Mouse (Mus musculus): ENCODE results near the gene Zfp981. TPM values are rescaled to one million over a fixed set of nuclear protein-coding genes. Genes with fewer than 3 reads are reported as not detected.
"Not testable (repeated sequence)": the region's sequence is repeated elsewhere in the genome, so short reads cannot be mapped to it uniquely, and the experiment has no call there.

Gene Zfp981
- polyA plus RNA-seq, 1 experiment from 2014 or later, result 0.02 TPM

DNA sequence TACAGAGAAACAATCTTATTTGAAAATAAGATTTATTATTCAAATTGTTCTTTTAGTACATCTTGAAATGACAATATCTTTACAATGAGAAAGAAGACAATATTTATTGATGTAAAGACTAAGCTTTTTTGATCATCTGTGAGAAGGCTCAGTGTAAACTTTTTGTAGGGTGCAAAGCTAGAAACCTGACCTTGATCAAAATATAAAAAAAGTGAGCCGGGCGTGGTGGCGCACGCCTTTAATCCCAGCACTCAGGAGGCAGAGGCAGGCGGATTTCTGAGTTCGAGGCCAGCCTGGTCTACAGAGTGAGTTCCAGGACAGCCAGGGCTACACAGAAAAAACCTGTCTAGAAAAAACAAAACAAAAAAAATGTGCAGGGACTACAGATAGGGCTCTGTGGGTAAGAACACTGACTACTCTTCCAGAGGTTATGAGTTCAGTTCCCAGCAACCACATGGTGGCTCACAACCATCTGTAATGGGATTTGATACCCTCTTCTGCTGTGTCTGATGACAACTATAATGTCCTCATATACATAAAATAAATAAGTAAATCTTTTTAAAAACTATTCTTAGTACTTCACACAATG is 8.4 kb upstream of the Zfp981 start:
- peak; percentile 12; the same call in 1 of the 2 replicates for ATAC-seq (ENCODE audit: low read depth)

GRCm38 (mm10) chr4:146494980-146495379 is 6.8 kb upstream of the Zfp981 start:
- 45% methylated on average over 4 of the region's 4 CpGs for WGBS (ENCODE audit: insufficient replicate concordance)
- ATAC-seq (ENCODE audit: low read depth), result peak; percentile 39; the same call in 1 of the 2 replicates

More for the DNA sequence above, 8.4 kb upstream of the Zfp981 start:
- H3K4me1 ChIP-seq (ENCODE audit: control insufficient read depth, low read depth, low read length); H3K9ac ChIP-seq (ENCODE audit: low read depth, low read length); H3K4me3 ChIP-seq (ENCODE audit: low read depth, low read length); H3K27ac ChIP-seq (ENCODE audit: low read length); H3K4me2 ChIP-seq (ENCODE audit: low read depth, low read length); H3K27me3 ChIP-seq (ENCODE audit: control insufficient read depth, insufficient read depth, low read depth, low read length); H3K36me3 ChIP-seq (ENCODE audit: control insufficient read depth, insufficient read depth): not testable (repeated sequence)
- WGBS (ENCODE audit: insufficient replicate concordance), result 68% methylated on average over 6 of the region's 6 CpGs
- peaks cover 23% of the 10 kb centered on the region for H3K9me3 ChIP-seq (replicated peaks; ENCODE audit: control insufficient read depth, low read length)

DNA sequence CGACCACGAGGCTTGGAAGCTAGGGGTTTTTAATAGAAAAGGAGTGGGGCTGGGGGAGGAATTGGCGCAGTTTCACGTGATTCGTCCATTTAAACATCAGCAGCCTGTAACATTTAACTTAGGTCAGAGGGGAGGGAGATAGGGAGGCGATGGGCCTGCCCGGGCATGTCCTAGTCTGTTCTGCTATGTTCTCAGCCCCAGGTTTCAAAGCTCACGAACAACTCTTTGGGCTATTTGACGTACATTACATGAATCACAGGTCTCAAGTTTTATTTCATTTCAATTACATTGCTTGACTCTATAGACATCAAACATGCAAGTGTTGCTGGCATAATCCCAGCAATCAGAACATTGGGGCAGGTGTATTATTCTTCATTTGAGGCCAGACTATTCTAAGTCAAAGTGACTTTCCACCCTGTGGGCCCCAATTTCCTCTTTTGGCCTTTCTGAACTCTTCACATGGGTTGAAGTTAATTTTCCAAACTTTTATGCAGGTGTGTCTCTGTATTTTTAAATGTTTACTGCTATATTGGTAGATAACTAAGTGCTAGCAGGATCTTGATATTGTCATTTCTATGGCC is 4.0 kb upstream of the Zfp981 start:
- ATAC-seq (ENCODE audit: low read depth); H3K27ac ChIP-seq (ENCODE audit: low read length); H3K4me1 ChIP-seq (ENCODE audit: control insufficient read depth, low read depth, low read length); H3K36me3 ChIP-seq (ENCODE audit: control insufficient read depth, insufficient read depth); H3K4me2 ChIP-seq (ENCODE audit: low read depth, low read length); H3K9ac ChIP-seq (ENCODE audit: low read depth, low read length); H3K27me3 ChIP-seq (ENCODE audit: control insufficient read depth, insufficient read depth, low read depth, low read length); H3K4me3 ChIP-seq (ENCODE audit: low read depth, low read length): not testable (repeated sequence)
- H3K9me3 ChIP-seq (replicated peaks; ENCODE audit: control insufficient read depth, low read length), result peaks cover 18% of the 10 kb centered on the region
- WGBS (ENCODE audit: insufficient replicate concordance), result 60% methylated on average over 9 of the region's 9 CpGs

More at GRCm38 (mm10) chr4:146494980-146495379, 6.8 kb upstream of the Zfp981 start:
- Histone ChIP-seq H3K9ac (ENCODE audit: low read depth, low read length) (no peak overlapping the region), H3K27me3 (ENCODE audit: control insufficient read depth, insufficient read depth, low read depth, low read length) (no peaks in the 10 kb centered on the region), H3K36me3 (ENCODE audit: control insufficient read depth, insufficient read depth) (no peaks in the 10 kb centered on the region), H3K9me3 (replicated peaks; ENCODE audit: control insufficient read depth, low read length) (peaks cover 23% of the 10 kb centered on the region), H3K4me2 (ENCODE audit: low read depth, low read length) (no peak overlapping the region), H3K4me1 (ENCODE audit: control insufficient read depth, low read depth, low read length) (no peaks in the 10 kb centered on the region), H3K27ac (ENCODE audit: low read length) (no peak overlapping the region), H3K4me3 (ENCODE audit: low read depth, low read length) (no peak overlapping the region)

- H3K9me3 ChIP-seq (replicated peaks; ENCODE audit: control insufficient read depth, low read length); ATAC-seq (ENCODE audit: low read depth); H3K27ac ChIP-seq (ENCODE audit: low read length); H3K4me3 ChIP-seq (ENCODE audit: low read depth, low read length); H3K9ac ChIP-seq (ENCODE audit: low read depth, low read length); H3K27me3 ChIP-seq (ENCODE audit: control insufficient read depth, insufficient read depth, low read depth, low read length); H3K36me3 ChIP-seq (ENCODE audit: control insufficient read depth, insufficient read depth); H3K4me2 ChIP-seq (ENCODE audit: low read depth, low read length); H3K4me1 ChIP-seq (ENCODE audit: control insufficient read depth, low read depth, low read length): not testable (repeated sequence)
- 86% methylated on average over 15 of the region's 24 CpGs for WGBS (ENCODE audit: insufficient replicate concordance)
These were observed 7.2 kb downstream of the Zfp981 start for GRCm38 (mm10) chr4:146509029-146509428.

- not testable (repeated sequence) for H3K27me3 ChIP-seq (ENCODE audit: control insufficient read depth, insufficient read depth, low read depth, low read length); H3K27ac ChIP-seq (ENCODE audit: low read length); H3K4me2 ChIP-seq (ENCODE audit: low read depth, low read length); H3K4me3 ChIP-seq (ENCODE audit: low read depth, low read length); H3K36me3 ChIP-seq (ENCODE audit: control insufficient read depth, insufficient read depth); ATAC-seq (ENCODE audit: low read depth); H3K4me1 ChIP-seq (ENCODE audit: control insufficient read depth, low read depth, low read length); H3K9ac ChIP-seq (ENCODE audit: low read depth, low read length)
- H3K9me3 ChIP-seq (replicated peaks; ENCODE audit: control insufficient read depth, low read length), result peaks cover 13% of the 10 kb centered on the region
These were observed 10.0 kb downstream of the Zfp981 start for GRCm38 (mm10) chr4:146511871-146512270.

- Histone ChIP-seq H3K4me1 (ENCODE audit: control insufficient read depth, low read depth, low read length) (no peaks in the 10 kb centered on the region), H3K9me3 (replicated peaks; ENCODE audit: control insufficient read depth, low read length) (peaks cover 15% of the 10 kb centered on the region), H3K4me3 (ENCODE audit: low read depth, low read length) (no peak overlapping the region), H3K4me2 (ENCODE audit: low read depth, low read length) (no peak overlapping the region), H3K36me3 (ENCODE audit: control insufficient read depth, insufficient read depth) (no peaks in the 10 kb centered on the region), H3K27me3 (ENCODE audit: control insufficient read depth, insufficient read depth, low read depth, low read length) (no peaks in the 10 kb centered on the region), H3K27ac (ENCODE audit: low read length) (no peak overlapping the region), H3K9ac (ENCODE audit: low read depth, low read length) (no peak overlapping the region)
- ATAC-seq (ENCODE audit: low read depth), result no peak
- WGBS (ENCODE audit: insufficient replicate concordance), result 29% methylated on average over 1 of the region's 1 CpGs
These were observed 14.6 kb downstream of the Zfp981 start for GRCm38 (mm10) chr4:146516474-146516873.

DNA sequence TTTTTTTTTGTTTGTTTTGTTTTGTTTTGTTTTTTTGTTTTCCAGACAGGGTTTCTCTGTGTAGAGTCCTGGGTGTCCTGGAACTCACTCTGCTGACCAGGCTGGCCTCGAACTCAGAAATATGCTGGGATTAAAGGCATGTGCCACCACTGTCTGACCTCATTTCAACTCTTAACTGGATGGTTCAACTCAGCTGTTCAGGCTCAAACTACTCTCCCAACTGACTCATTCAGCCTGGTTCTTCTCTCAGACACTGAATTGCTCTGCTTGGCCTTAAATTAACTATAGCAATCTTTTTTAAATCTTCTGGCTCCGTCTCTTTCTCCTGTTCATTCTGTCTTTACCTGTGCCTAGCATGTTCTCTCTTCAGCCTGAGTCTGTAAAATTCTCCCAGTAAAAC is 15.3 kb downstream of the Zfp981 start:
- not testable (repeated sequence) for H3K9ac ChIP-seq (ENCODE audit: low read depth, low read length); H3K36me3 ChIP-seq (ENCODE audit: control insufficient read depth, insufficient read depth); H3K4me1 ChIP-seq (ENCODE audit: control insufficient read depth, low read depth, low read length); ATAC-seq (ENCODE audit: low read depth); H3K27ac ChIP-seq (ENCODE audit: low read length); H3K27me3 ChIP-seq (ENCODE audit: control insufficient read depth, insufficient read depth, low read depth, low read length); H3K4me3 ChIP-seq (ENCODE audit: low read depth, low read length); H3K4me2 ChIP-seq (ENCODE audit: low read depth, low read length)
- WGBS (ENCODE audit: insufficient replicate concordance), result 43% methylated on average over 2 of the region's 2 CpGs
- peaks cover 19% of the 10 kb centered on the region for H3K9me3 ChIP-seq (replicated peaks; ENCODE audit: control insufficient read depth, low read length)

DNA sequence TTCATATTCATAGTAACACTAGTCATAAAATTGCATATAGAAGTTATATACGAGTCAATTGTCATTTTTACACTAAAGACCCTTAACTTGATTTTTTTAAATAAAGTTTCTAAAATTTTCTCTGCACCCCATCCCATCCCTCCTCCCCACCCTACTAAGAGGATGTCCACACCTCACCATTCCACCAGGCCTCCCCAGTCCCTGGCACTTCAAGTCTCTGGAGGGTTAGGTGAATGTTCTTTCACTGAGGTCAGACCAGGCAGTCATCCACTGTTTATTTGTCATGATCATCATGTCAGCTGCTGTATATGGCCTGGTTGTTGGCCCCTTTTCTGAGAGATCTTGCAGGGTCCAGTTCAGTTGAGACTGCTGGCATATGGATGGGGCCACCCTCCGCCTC is 18.9 kb downstream of the Zfp981 start:
- Histone ChIP-seq H3K4me1 (ENCODE audit: control insufficient read depth, low read depth, low read length) (no peaks in the 10 kb centered on the region), H3K27me3 (ENCODE audit: control insufficient read depth, insufficient read depth, low read depth, low read length) (no peaks in the 10 kb centered on the region), H3K9ac (ENCODE audit: low read depth, low read length) (no peak overlapping the region), H3K27ac (ENCODE audit: low read length) (no peak overlapping the region), H3K4me2 (ENCODE audit: low read depth, low read length) (no peak overlapping the region), H3K9me3 (replicated peaks; ENCODE audit: control insufficient read depth, low read length) (peaks cover 19% of the 10 kb centered on the region), H3K4me3 (ENCODE audit: low read depth, low read length) (no peak overlapping the region), H3K36me3 (ENCODE audit: control insufficient read depth, insufficient read depth) (no peaks in the 10 kb centered on the region)
- 61% methylated on average over 2 of the region's 2 CpGs for WGBS (ENCODE audit: insufficient replicate concordance)
- no peak for ATAC-seq (ENCODE audit: low read depth)

DNA sequence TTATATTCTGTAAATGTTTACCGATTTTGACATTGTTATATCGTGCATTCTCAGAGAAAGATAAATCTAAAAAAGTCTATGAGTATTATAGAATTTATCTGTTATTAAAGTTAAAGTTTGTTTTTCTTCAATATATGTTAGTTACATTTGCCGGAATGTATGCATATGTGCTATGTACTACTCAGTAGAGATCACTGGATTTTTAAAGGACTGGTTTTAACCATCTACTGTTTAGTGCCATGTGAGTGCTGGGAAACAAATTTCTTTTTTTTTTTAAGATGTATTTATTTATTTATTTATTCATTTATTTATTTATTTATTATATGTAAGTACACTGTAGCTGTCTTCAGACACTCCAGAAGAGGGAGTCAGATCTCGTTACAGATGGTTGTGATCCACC is 32.7 kb downstream of the Zfp981 start:
- Histone ChIP-seq H3K9ac (ENCODE audit: low read depth, low read length) (no peak overlapping the region), H3K36me3 (ENCODE audit: control insufficient read depth, insufficient read depth) (no peaks in the 10 kb centered on the region), H3K27ac (ENCODE audit: low read length) (no peak overlapping the region), H3K9me3 (replicated peaks; ENCODE audit: control insufficient read depth, low read length) (peaks cover 15% of the 10 kb centered on the region), H3K4me1 (ENCODE audit: control insufficient read depth, low read depth, low read length) (no peaks in the 10 kb centered on the region), H3K4me2 (ENCODE audit: low read depth, low read length) (no peak overlapping the region), H3K4me3 (ENCODE audit: low read depth, low read length) (no peak overlapping the region), H3K27me3 (ENCODE audit: control insufficient read depth, insufficient read depth, low read depth, low read length) (no peaks in the 10 kb centered on the region)
- ATAC-seq (ENCODE audit: low read depth), result no peak
- 62% methylated on average over 4 of the region's 4 CpGs for WGBS (ENCODE audit: insufficient replicate concordance)
